Mouse (Mus musculus) kidney, adult 2 months (tissue): Measurements from ENCODE around the gene Oas2.

Experiments
- CTCF ChIP-seq: fragments of 200-500 bp; conservative IDR thresholded peaks from 2 replicates; pipeline ENCODE4 v1.5.1; 2011; ENCODE audit warnings: low read depth, mild to moderate bottlenecking, control low read depth, low read length, moderate library complexity, mixed read lengths; ENCODE audit not compliant: insufficient read depth, insufficient read length
- POLR2A ChIP-seq: fragments of 200-500 bp; IDR thresholded peaks from one replicate; pipeline ENCODE4 v1.6.1; 2011; ENCODE audit warnings: low read depth, low read length, control low read depth

GRCm38 (mm10) chr5:120718600-120719378, 30.9 kb downstream of the Oas2 start:
- no peak for TF ChIP-seq POLR2A
- no peak for TF ChIP-seq CTCF
